ENCODE assay signal across 18 mouse cellular contexts in genomic region chr6:4816856-4817255, GRCm38 (mm10).
"Had no signal": no experiment of that assay in that cellular context is flagged by ENCODE, and none has a peak within 500 bp of the region (broad histone marks: within the 10 kb centered on the region; RNA-seq: fewer than 3 reads in every experiment).

No protein-coding gene starts in this region.

- H3K36me3 ChIP-seq: liver, embryonic 15.5 days; midbrain, embryonic 10.5 days; midbrain, embryonic 13.5 days; neural tube, embryonic 13.5 days; neural tube, embryonic 15.5 days had no signal

- H3K27me3 ChIP-seq: liver, embryonic 15.5 days; midbrain, embryonic 13.5 days; neural tube, embryonic 13.5 days; neural tube, embryonic 15.5 days had no signal

- DNase-seq: liver, postnatal 0 days; lung, embryonic 14.5 days; lung, postnatal 10 days; lung, postnatal 4 days; retina, postnatal 1 day; right cerebral cortex, adult 18-20 months; right cerebral cortex, postnatal 25 days; right cerebral cortex, postnatal 4 days; spleen, adult 18-20 months; thymus, adult 18-20 months; thymus, postnatal 14 days; thymus, postnatal 36 days had no signal

- H3K9ac ChIP-seq: liver, embryonic 15.5 days; liver, postnatal 0 days; lung, embryonic 14.5 days; midbrain, embryonic 13.5 days; neural tube, embryonic 13.5 days; neural tube, embryonic 15.5 days had no signal

- H3K27ac ChIP-seq: liver, embryonic 15.5 days; midbrain, embryonic 10.5 days; midbrain, embryonic 13.5 days; neural tube, embryonic 13.5 days; neural tube, embryonic 15.5 days had no signal

- H3K4me3 ChIP-seq: liver, embryonic 15.5 days; midbrain, embryonic 10.5 days; midbrain, embryonic 13.5 days; myocyte; neural tube, embryonic 13.5 days; neural tube, embryonic 15.5 days had no signal

- H3K4me1 ChIP-seq: liver, embryonic 15.5 days; midbrain, embryonic 10.5 days; midbrain, embryonic 13.5 days; neural tube, embryonic 13.5 days; neural tube, embryonic 15.5 days had no signal
